Mouse (Mus musculus): Measurements from ENCODE around the gene Sbk3.

The Sbk3 gene

DNA sequence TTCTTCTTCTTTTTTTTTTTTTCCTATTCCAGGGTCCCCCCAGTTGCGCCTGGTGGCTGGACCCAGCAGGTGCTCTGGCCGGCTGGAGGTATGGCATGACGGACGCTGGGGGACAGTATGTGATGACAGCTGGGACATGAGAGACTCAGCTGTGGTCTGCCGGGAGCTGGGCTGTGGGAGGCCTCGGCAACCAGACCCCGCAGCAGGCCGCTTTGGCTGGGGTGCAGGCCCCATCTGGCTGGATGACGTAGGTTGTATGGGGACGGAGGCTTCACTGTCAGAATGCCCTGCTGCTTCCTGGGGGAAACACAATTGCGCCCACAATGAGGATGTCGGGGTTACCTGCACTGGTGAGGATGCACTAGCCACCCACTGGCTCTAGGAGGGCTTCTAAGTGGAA lies 37.9 kb downstream of the Sbk3 start:
- no peak for DNase-seq (ENCODE audit: low spot score)

- no peak for DNase-seq (ENCODE audit: low spot score)
Measured at GRCm38 (mm10) chr7:4928323-4928722, 42.6 kb downstream of the Sbk3 start.

DNA sequence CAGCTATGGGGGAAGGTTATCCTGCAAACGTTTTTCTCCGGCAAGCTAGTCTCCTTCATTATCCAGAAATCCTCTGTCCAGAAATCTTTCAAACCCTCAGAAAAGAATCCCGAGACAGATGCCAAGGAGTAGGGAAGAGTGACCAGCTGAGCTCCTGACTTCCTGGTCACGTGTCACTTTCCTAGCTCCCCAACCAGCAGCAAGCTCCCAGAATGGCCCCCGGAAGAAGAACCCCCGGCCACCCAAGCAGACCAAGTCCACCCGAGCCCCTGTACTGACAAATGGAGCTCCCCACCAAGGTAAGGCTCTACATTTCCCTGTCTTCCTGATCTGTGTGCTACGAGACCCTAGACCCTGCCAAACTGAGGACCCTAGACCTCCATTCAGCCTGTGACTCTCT lies 43.3 kb downstream of the Sbk3 start:
- no peak for DNase-seq (ENCODE audit: low spot score)

DNA sequence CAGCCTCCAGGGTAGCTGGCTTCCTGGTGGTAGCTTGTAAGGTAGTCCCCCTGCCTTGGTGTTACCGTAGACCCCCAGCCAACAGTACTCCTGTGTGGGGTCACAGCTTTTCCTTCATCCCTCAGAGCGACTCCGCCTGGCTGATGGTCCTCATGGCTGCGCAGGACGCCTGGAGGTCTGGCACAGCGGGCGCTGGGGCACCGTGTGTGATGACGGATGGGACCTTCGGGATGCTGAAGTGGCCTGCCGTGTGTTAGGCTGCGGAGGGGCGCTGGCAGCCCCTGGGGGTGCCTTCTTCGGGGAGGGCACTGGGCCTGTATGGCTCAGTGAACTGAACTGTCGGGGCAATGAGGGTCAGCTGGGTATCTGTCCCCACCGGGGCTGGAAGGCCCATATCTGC lies 44.1 kb downstream of the Sbk3 start:
- DNase-seq (ENCODE audit: low spot score): no peak

GRCm38 (mm10) chr7:4925441-4926381 lies 45.3 kb downstream of the Sbk3 start, which contains the start of gene Ssc5d:
Gene Ssc5d, plus strand, starts transcription at chr7:4925785.
- DNase-seq (ENCODE audit: low spot score): no peak

- DNase-seq (ENCODE audit: low spot score): no peak
Measured at GRCm38 (mm10) chr7:4924891-4925301, 46.1 kb downstream of the Sbk3 start.

DNA sequence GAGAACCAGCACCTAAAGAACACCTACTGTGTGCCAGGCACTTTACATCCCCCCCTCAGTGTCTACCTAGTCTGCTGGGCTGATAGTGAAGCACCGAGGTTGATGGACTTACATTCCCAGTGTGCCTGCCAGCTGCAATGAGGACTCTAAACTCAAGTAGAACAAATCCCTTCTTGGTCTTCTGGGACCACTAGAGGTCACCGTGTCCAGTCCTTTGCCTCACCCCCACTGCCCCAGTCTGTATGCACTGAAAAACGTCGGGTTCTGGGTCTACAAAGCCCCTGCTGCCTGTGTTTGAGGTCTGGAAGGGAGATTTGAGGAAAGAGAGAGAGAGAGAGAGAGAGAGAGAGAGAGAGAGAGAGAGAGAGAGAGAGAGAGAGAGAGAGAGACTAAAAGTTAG lies 46.5 kb downstream of the Sbk3 start:
- DNase-seq (ENCODE audit: low spot score): no peak

GRCm38 (mm10) chr7:4923586-4924364 lies 47.2 kb downstream of the Sbk3 start:
- DNase-seq (ENCODE audit: low spot score): no peak

DNA sequence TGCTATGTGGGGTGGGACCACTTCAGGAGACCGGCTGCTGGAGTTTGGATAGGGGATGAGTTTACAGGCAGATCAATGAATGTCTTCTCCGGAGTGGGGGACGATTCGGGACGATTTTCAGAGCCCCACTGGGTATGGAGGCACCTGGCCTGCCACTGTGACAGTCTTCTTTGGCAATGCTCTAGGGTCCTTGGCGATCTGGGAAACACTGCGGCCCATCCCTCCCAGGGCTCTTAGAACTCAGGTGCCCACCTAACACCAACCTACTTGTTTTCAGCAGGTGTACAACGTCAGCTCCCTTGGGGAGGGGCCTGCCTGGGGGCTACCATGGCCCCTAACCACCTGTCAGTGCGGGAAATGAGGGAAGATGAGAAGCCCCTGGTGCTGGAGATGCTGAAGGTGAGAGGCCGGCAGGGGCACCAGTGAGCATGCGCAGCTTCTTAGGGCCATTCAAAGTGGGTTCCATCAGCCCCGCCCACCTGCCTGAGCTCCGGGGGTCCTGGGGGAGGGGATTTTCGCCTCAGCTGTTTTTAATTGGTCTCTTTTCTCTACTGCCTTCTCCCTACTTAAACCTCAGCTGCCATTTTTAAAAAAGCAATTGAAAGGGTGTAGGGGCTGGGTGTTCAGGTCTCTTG lies 47.9 kb downstream of the Sbk3 start:
- peak; percentile 81 for DNase-seq (ENCODE audit: low spot score)

- peak; percentile 80 for DNase-seq (ENCODE audit: low spot score)
Measured at GRCm38 (mm10) chr7:4922508-4922907, 48.5 kb downstream of the Sbk3 start.

DNA sequence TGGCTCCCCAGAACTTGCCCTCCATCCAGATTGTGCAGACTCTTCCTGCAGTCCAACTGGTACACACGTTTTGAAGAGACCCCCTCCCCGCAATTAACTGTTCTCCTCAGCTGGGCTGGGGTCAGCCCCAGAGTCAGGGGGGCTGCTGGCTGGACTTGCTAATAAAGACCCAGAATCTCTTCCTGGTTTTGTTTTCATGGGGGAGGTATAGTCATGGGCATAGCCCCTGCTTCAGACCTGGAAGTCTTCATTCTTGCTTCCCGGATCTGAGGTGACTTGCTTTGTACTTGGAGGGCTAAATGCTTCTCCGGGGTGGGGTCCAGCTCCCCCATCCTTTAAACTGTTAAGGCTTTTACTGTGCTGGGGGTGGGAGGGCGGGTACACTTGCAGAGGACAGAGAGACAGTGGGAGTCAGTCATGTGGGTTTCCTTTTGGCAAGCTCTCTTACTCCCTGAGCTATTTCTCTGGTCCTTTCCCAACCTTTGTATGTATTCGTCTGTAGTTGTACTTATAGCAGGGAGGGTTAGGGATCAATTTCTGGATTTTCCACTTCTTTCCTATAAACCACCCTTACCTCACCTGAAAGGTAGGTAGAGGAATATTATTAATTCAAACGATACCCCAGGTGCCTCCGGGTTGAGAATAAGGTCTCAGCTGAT lies 49.0 kb downstream of the Sbk3 start, which contains the start of gene Nat14:
Nat14 (plus strand) TSS at position 205 of the 659 bp plus-strand sequence.
- DNase-seq (ENCODE audit: low spot score): no peak

- no peak for DNase-seq (ENCODE audit: low spot score)
Measured at GRCm38 (mm10) chr7:4920976-4921823, 49.8 kb downstream of the Sbk3 start.

GRCm38 (mm10) chr7:4920496-4920895 lies 50.5 kb downstream of the Sbk3 start:
- no peak for DNase-seq (ENCODE audit: low spot score)

DNA sequence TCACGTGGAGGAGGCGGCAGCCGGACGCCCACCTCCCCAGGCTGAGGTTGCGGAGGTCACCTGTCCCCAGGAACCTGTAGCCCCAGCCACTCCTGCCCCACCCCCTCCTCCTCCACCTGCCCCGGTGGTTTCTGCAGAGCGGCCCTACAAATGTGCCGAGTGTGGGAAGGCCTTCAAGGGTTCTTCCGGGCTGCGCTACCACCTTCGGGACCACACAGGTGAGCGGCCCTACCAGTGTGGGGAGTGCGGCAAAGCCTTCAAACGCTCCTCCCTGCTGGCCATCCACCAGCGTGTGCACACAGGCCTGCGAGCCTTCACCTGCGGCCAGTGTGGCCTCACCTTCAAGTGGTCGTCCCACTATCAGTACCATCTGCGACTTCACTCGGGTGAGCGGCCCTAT lies 51.0 kb downstream of the Sbk3 start:
- DNase-seq (ENCODE audit: low spot score): no peak

DNA sequence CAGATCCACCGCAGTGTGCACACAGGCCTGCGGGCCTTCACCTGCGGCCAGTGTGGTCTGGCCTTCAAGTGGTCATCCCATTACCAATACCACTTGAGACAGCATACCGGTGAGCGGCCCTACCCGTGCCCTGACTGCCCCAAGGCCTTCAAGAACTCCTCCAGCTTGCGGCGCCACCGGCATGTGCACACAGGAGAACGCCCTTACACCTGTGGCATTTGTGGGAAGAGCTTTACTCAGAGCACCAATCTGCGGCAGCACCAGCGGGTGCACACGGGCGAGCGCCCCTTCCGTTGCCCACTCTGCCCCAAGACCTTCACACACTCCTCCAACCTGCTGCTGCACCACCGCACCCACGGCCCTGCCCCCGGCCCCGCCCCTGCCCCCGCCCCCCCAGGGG lies 51.9 kb downstream of the Sbk3 start:
- no peak for DNase-seq (ENCODE audit: low spot score)

GRCm38 (mm10) chr7:4918681-4919080 lies 52.3 kb downstream of the Sbk3 start:
- DNase-seq (ENCODE audit: low spot score): no peak

DNA sequence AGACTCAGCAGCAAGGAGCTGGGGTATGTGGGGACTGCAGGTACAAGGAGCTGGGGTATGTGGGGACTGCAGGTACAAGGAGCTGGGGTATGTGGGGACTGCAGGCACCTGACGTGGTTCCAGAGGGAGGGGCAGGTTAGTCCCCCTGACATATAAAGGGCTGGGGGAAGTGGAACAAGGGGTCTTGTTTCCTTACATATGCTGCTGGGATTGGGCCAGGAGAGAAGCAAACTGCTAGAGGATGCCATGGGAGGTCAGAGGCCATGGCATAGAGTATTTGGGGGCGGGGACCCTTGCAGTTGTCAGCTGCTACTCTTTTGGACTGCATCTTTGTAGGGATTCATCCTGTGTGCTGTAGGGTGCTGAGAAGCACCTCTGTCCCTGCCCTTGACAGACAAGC lies 53.5 kb downstream of the Sbk3 start:
- no peak for DNase-seq (ENCODE audit: low spot score)

GRCm38 (mm10) chr7:4915669-4916416 lies 55.1 kb downstream of the Sbk3 start:
- no peak for DNase-seq (ENCODE audit: low spot score)

All from testis, postnatal 14 days (tissue).